Mouse (Mus musculus) heart, postnatal 4 days (tissue): ENCODE results near the gene Itsn2. TPM values are rescaled to one million over a fixed set of nuclear protein-coding genes. Genes with fewer than 3 reads are reported as not detected.
"Not testable (repeated sequence)": the region's sequence is repeated elsewhere in the genome, so short reads cannot be mapped to it uniquely, and the experiment has no call there.

ENCODE experiments used
- DNase-seq: peaks from one replicate; pipeline ENCODE4 v3.0.0; 2021
- total RNA-seq, 2 experiments: library from RNA; stranded (reverse); gene quantifications; 2 replicates each; pipeline ENCODE4 v1.2.3; 2021

Itsn2 gene
- total RNA-seq, 2 experiments from 2014 or later = 54.0 to 54.8 TPM

DNA sequence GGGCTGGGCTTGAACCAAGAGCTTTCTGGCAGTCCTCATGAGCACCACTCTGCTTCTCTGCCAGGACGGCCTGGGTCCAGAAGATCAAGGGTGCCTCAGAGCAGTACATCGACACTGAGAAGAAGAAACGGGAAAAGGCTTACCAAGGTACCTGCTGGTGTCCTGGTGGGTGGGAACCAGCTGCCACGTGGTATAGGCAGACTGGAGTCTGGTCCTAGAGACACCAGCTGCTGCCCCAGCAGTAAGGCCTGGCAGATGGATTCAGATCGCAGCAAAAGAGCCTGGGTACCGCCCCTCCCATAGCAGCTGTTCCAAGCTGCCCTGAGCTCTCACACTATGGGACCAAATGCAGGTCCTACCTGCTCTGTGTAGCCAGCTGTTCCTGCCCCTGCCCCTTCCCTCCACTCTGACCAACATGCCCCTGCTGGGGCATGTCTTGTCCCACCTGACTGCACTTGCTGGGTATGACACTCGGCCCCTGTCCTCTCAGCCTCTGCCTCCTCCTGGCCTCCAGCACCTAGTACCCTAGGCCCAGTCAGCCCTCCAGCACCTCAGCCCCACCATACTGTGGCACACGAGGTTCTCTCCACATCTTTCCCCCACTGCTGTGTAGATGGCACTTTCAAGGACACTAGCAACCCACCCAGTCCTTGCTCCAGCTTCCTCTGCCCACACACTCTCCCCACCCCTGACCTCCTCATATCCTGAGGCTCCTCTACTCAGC lies 116.6 kb downstream of the Itsn2 start:
- DNase-seq = no peak

DNA sequence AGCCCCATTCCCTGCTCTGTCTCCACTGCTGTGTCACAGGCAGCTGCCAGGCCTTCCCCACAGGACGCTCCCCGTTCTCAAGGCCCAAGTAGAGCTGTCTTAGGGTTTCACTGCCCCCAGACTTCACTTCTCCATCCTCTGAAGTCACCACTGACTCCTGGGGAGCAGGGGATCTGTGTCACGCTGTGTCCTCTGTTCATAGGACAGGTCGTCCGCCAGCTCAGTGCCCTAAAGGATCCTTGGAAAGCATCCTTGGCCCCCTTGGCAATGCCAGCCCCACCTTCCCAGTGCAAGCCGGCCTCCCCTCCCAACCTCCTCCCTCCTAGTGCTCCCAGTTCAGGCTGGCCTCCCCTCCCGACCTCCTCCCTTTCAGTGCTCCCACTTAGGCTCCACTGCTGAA lies 117.5 kb downstream of the Itsn2 start:
- no peak for DNase-seq

DNA sequence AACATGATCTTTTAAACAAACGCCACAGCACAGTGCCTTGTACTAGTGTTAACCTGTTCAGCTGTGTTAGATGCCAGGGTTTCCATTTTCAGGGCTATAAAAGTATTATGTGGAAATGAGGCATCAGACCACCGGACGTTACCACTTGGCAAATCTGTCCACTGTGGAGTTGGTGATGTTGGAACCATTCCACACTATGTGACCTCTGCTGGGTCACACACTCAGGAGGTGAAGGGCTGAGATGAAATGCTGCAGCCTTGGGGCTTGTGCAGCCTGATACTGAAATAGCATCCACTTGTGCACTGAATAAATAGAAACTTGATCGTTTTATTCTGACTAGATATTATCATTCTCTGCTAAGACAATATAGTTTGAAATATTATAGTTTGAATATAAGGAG lies 120.9 kb downstream of the Itsn2 start:
- DNase-seq = no peak

DNA sequence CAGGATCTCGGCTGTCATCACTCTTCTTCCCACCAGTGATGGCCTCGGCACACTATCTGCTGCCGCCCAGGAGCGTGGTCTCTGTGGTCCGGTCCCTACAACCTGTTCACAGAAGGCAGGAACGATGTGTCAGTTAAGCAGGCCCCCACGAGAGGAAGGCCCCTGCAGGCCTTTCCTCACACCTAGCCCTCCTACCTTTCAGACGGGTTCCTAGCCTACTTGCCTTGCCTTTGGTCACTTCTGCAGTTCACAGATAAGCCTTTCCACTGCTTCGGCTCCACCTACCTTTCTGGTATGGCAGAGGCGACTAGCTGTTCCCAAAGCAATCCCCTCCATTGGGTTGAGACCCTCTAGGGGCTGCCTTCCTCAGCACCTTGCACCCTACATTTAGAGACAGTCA lies 123.2 kb downstream of the Itsn2 start:
- no peak for DNase-seq

DNA sequence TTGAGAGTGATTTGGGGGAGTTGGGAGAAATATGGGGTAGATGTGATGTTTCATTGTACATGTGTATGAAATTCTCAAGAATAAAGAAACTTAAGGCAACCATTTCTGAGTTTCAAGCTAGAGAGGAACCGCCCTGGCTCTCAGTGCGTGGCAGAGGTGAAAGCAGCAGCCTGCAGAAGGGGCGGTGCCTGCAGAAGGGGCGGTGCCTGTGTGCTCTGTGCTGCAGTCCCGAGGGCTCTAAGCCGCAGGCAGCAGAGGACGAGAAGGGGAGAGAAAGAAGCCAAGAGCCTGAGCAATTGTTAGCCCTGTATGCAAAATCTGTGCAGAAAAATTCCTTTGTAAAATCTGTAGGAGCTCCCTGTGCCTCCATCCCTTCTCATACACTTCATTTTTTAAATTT lies 125.0 kb downstream of the Itsn2 start:
- no peak for DNase-seq

DNA sequence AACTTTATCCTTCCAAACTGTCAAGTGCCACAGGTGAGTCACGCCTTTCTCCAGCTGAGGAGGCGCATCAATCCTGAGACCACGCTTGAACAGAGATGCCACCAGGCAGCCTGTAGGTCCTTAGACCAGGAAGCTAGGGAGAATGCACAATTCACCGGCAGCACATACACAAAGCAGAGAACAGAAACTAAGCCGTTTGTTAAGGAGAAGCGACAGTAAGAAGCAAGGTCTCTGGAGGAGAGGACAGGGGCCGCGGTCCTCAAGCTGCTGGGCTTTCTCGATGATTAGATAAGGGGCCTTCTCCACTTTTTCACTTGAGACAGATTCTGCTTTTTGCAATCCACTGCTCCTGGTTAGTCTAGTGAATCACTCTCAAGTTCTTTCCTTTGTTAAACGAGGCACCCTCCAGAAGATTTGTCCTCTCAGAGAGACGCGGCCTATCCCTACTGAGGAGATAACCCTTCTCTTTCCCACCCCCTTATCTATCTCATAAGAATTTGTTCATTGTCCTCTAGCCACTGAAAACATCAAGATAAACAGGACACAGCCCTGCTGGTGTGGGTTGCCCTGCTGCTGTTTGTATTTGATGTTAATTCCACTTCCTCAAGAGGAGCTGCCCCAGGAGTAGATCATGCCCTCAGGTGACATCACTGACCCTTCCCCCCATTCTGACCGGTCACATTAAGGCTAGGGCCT lies 126.8 kb downstream of the Itsn2 start:
- DNase-seq = no peak

DNA sequence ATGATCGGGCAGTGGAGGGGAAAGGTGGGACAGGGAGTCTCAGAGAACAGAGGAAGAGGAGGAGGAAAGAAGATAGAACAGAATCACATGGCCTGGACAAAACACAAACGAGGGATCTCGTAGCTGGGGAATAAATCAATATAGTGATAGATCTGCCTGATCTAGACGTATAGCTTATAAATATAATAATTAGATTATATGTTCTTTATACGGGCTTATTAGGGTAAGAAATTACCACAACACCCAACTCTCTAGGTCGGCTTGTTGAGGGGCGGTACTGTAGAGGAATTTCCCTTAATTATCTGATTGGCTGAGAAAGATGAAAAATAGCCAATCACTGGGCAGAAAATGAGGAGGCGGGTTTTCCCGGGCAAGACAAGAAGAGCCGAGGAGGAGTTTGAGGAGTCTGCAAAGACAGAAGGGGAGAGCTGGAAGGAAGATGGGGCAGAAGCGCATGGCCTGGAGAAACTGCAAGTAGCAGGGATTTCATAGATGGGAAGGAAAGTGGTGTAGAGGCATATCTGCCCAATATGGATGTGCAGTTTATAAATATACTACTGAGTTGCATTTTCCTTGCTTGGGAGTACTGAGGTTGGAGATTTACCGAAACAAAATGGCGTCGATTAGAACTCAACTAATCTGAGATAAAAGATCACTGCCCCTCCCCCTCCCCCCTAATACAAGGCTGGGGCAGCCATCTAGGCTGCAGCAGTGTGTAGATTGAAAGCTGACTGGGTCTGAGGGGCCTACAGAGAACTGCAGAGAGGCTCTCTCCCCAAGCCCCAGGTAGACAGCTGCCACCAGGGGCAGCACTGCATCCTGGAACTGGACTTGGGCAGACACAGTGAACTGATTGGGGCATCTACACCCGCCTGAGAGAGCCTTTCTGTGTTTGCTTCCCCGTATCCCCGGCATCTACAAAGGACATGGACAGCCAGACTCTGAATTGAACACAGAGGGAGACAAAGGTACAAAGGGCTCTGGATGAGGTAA lies 127.6 kb downstream of the Itsn2 start:
- no peak for DNase-seq

DNA sequence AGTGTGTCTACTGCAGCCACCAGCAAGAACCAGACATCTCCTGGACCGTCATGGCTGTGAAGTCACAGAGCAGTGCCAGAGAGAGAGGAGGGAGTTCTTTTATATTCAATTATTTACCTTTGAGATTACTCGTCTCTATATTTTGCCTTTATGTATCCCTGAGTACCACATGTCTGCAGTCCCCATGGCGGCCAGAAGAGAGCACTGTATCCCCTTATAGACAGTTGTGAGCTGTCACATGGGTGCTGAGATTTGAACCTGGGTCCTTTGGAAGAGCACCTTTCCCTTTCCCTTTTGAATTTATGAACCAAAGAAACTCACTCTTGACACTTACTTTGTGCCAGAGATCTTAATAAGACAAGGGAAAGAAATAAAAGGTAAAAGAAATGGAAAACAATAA lies 136.7 kb downstream of the Itsn2 start:
- no peak for DNase-seq

DNA sequence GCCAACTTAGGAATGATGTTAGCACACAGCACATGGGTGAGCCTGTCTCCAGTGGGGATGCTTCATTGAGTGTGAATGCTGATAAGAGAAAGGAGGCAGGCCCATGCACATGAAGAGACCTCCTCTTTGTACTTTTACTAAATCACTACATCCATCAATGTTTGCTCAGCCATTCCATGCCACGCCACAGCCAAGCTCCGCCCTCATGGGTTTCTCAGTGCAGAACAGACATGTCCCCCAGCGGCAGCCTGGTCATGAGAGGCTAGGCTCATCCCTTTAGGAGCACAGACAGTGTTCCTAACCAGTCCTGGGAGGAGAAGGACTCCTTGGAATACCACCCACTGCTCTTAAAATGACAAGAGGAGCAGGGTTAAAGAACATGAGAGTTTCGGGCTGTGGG lies 139.2 kb downstream of the Itsn2 start:
- DNase-seq = no peak

DNA sequence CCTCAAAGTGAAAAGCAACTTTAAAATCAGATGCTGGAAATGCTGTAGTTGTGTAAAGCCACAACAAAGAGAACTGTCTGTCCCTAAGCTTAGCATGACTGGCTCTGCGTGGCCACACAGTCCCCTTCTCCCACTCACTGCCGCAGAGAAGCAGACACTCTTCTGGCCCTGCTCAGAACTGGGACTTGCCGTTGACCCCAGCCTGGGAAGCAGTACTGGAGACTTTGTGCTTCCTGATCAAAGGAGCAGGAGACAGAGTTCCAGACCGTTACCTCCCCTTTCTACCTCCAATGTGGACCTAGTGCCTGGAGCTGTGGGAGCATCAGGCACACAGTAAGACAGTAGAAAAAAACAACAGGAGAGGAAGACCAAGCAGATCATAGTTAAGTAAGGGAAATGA lies 139.9 kb downstream of the Itsn2 start:
- no peak for DNase-seq

DNA sequence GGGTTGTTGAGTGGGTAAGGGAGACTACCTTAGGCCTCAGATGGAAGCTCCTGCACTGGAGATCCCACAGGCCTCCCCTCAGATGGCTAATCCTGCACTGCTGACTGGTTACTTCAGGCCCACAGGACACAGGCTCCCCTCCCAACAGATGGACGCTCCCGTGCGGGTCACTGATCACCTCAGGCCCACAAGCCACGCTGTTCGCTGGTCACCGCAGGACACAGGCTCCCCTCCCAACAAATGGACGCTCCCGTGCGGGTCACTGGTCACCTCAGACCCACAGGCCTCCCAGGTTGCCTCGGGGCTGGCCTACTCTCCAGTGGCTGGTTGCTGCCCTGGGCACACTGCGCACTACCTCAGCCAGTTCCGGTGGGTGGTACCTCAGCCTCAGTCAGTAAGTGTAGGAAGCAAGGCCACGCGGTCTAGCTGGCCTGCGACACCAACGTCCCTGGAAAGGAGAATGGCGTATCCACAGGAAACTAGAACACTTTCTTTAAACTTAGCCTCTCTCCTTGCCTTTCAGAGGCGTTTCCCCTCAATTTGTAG lies 145.7 kb downstream of the Itsn2 start, which contains the start of gene Fam228a:
Gene Fam228a (minus strand): TSS at position 400 of the 546 bp plus-strand sequence.
- no peak for DNase-seq

DNA sequence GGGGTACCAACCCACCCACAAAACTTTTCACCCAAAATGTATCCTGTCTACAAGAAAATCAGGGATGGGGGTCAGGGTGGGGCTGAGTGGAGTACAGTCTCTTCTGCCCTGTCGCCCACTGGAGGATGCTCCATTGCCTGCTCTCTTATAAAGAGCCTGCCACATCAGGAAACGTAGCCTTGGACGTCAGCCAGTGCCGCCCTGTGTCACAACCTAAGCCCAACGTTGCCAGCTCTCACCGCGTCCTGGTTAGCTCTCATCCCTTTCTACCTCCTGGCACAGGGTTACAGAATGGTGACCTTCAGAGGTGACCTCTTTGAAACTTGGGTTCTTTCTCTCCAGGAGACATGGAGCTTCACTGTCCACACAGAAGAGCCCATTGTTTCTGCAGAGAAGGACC lies 148.4 kb downstream of the Itsn2 start:
- no peak for DNase-seq

DNA sequence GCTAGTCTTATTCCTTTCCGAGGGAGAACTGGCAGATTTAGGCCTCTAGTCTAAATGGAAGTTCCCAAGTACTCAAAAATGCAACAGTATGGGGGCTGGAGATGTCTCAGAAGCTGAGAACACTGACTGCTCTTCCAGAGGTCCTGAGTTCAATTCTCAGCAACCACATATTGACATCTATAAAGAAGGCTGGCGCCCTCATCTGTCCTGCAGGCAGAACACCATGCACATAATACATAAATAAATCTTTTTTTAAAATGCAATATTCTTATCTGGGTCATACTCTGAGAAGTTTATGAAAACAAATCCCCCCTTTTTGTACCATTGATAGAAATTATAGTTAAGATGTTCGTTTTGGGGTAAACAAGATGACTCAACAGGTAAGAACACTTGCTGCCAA lies 149.7 kb downstream of the Itsn2 start:
- no peak for DNase-seq

DNA sequence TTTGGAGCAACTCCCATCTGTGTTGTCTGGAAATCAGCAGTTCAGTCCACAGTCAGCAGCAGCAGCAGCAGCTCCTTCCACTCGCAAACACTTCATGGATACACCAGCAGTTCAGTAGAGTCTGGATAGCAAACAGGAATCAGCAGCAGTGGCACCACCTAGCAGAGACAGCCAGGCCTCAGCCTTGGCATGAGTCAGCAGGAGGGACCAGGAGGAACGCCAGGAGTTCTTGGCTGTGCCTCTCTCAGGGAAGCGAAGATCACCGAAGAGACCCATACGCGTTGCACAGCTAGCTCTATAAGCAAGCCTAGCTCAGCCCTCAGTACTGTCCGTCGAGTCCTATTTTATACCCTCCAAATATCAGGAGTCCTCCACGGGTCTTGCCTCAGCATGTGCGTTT lies 152.0 kb downstream of the Itsn2 start:
- no peak for DNase-seq

DNA sequence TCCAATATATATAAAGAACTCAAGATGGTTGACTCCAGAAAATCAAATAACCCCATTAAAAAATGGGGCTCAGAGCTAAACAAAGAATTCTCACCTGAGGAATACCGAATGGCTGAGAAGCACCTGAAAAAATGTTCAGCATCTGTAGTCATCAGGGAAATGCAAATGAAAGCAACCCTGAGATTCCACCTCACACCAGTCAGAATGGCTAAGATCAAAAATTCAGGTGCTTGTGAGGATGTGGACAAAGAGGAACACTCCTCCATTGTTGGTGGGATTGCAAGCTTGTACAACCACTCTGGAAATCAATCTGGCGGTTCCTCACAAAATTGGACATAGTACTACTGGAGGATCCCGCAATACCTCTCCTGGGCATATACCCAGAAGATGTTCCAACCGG lies 162.0 kb downstream of the Itsn2 start:
- not testable (repeated sequence) for DNase-seq

DNA sequence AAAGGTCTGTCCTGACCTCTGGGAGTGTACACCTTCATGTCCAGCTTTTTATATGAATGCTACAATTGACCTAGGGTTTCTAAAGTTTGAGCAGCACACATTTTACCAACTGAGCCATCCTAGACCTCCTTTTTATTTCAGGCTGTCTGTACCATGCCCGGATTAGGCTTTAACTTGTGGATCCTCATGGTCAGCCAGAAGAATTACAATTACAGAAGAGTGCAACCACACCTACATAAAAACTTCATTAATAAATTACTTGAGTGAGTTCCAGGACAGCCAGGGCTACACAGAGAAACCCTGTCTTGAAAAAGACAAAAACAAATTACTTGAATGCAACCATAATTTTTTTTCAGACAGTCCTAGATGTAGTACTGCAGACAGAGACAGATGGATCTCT lies 164.6 kb downstream of the Itsn2 start:
- DNase-seq = no peak

Other genes starting within 250 kb of the Itsn2 start
- 10 to 100 TPM; 39.1 to 40.7 TPM for gene Ncoa1, start 115.5 kb upstream of the Itsn2 start, total RNA-seq
- gene Gm3625, start 289 bp downstream of the Itsn2 start, total RNA-seq = not detected
- gene Fam228a, start 145.8 kb downstream of the Itsn2 start, total RNA-seq = not detected
- gene Pfn4, start 176.4 kb downstream of the Itsn2 start, total RNA-seq = 1 to 10 TPM; 3.2 to 3.7 TPM
- gene Fam228b, start 176.6 kb downstream of the Itsn2 start, total RNA-seq = 1 to 10 TPM; 4.3 to 5.0 TPM
- 10 to 100 TPM; 69.2 to 70.5 TPM for gene Sf3b6, start 224.9 kb downstream of the Itsn2 start, total RNA-seq
- 1 to 10 TPM; 4.0 to 8.8 TPM for gene Fkbp1b, start 249.0 kb downstream of the Itsn2 start, total RNA-seq